Mouse (Mus musculus) MEL (cell line): Measurements from ENCODE around the gene Matn4. TPM values are rescaled to one million over a fixed set of nuclear protein-coding genes. Genes with fewer than 3 reads are reported as not detected.

Experiments
- DNase-seq: peaks from one replicate; pipeline ENCODE4 v3.0.0; 2011; ENCODE audit warnings: low read depth, low spot score
- H3K27ac ChIP-seq: 2 replicates; pipeline ENCODE4 v1.5.1; 2012; ENCODE audit warnings: low read depth, mild to moderate bottlenecking, control low read depth, low read length, moderate library complexity; ENCODE audit not compliant: control insufficient read depth
- H3K27me3 ChIP-seq, 2 experiments: fragments of 150-350 bp in 1 of 2; sonication (generic) in 1 of 2; 2 replicates each; pipeline ENCODE4 v1.6.1; 2012; ENCODE audit warnings: low read length in 2 of 2, mild to moderate bottlenecking in 2 of 2, improper control_type of control experiment in 1 of 2, moderate library complexity in 1 of 2; ENCODE audit not compliant: insufficient read depth in 2 of 2, control insufficient read depth in 1 of 2
- H3K36me3 ChIP-seq, 2 experiments: 2 replicates each; pipeline ENCODE4 v1.6.1; 2012 to 2014; ENCODE audit warnings: low read length in 2 of 2, improper control_type of control experiment in 1 of 2, inconsistent platforms in 1 of 2, mild to moderate bottlenecking in 1 of 2; ENCODE audit not compliant: insufficient read depth in 2 of 2, control insufficient read depth in 1 of 2
- H3K4me1 ChIP-seq, 2 experiments: fragments of 150-350 bp in 1 of 2; sonication (generic) in 1 of 2; 2 replicates each; pipeline ENCODE4 v1.6.1; 2012; ENCODE audit warnings: low read length in 2 of 2, improper control_type of control experiment in 1 of 2, mild to moderate bottlenecking in 1 of 2; ENCODE audit not compliant: insufficient read depth in 2 of 2, control insufficient read depth in 1 of 2
- H3K4me3 ChIP-seq, 2 experiments: fragments of 150-350 bp in 1 of 2; sonication (generic) in 1 of 2; 2 replicates each; pipeline ENCODE4 v1.5.1; 2012; ENCODE audit warnings: low read depth in 2 of 2, low read length in 2 of 2, mild to moderate bottlenecking in 2 of 2, moderate library complexity in 2 of 2, control low read depth in 1 of 2, improper control_type of control experiment in 1 of 2; ENCODE audit not compliant: control insufficient read depth in 1 of 2, insufficient read depth in 1 of 2
- H3K79me2 ChIP-seq: 2 replicates; pipeline ENCODE4 v1.6.1; 2012; ENCODE audit warnings: mild to moderate bottlenecking, low read length, moderate library complexity; ENCODE audit not compliant: control insufficient read depth, poor library complexity, insufficient read depth
- H3K9ac ChIP-seq: 2 replicates; pipeline ENCODE4 v1.6.1; 2012; ENCODE audit warnings: low read depth, mild to moderate bottlenecking, control low read depth, low read length, moderate library complexity; ENCODE audit not compliant: control insufficient read depth, poor library complexity, severe bottlenecking
- H3K9me3 ChIP-seq: fragments of 150-350 bp; sonication (generic); replicated peaks from 2 replicates; pipeline ENCODE4 v1.6.1; 2012; ENCODE audit warnings: mild to moderate bottlenecking, low read length, improper control_type of control experiment, moderate library complexity; ENCODE audit not compliant: insufficient read depth
- ELF1 ChIP-seq: IDR thresholded peaks from 2 replicates; pipeline ENCODE4 v1.6.1; 2014; ENCODE audit warnings: low read depth, mild to moderate bottlenecking, inconsistent platforms, low read length, improper control_type of control experiment, moderate library complexity
- ETS1 ChIP-seq: IDR thresholded peaks from 2 replicates; pipeline ENCODE4 v1.6.1; 2012; ENCODE audit warnings: low read depth, mild to moderate bottlenecking, inconsistent platforms, low read length, improper control_type of control experiment, moderate library complexity
- GATA1 ChIP-seq: IDR thresholded peaks from 2 replicates; pipeline ENCODE4 v1.6.1; 2011; ENCODE audit warnings: low read depth, low read length, improper control_type of control experiment
- HCFC1 ChIP-seq: IDR thresholded peaks from 2 replicates; pipeline ENCODE4 v1.6.1; 2012; ENCODE audit warnings: low read depth, mild to moderate bottlenecking, inconsistent platforms, low read length, improper control_type of control experiment, moderate library complexity
- JUND ChIP-seq: IDR thresholded peaks from 2 replicates; pipeline ENCODE4 v1.6.1; 2011; ENCODE audit warnings: low read depth, mild to moderate bottlenecking, improper control_type of control experiment, low read length
- MAFK ChIP-seq: IDR thresholded peaks from 2 replicates; pipeline ENCODE4 v1.6.1; 2011; ENCODE audit warnings: low read depth, mild to moderate bottlenecking, low read length, improper control_type of control experiment, borderline replicate concordance
- MEF2A ChIP-seq: IDR thresholded peaks from 2 replicates; pipeline ENCODE4 v1.6.1; 2014; ENCODE audit warnings: low read depth, mild to moderate bottlenecking, inconsistent platforms, low read length, improper control_type of control experiment; ENCODE audit not compliant: poor library complexity, insufficient replicate concordance, severe bottlenecking; ENCODE audit errors: extremely low read depth
- MXI1 ChIP-seq: IDR thresholded peaks from 2 replicates; pipeline ENCODE4 v1.6.1; 2011; ENCODE audit warnings: mild to moderate bottlenecking, low read depth, low read length, improper control_type of control experiment
- MYB ChIP-seq: IDR thresholded peaks from 2 replicates; pipeline ENCODE4 v1.6.1; 2011; ENCODE audit warnings: mild to moderate bottlenecking, low read depth, low read length, improper control_type of control experiment
- NELFE ChIP-seq: IDR thresholded peaks from 2 replicates; pipeline ENCODE4 v1.6.1; 2011; ENCODE audit warnings: low read depth, low read length, improper control_type of control experiment
- SIN3A ChIP-seq: IDR thresholded peaks from 2 replicates; pipeline ENCODE4 v1.6.1; 2012; ENCODE audit warnings: low read length, improper control_type of control experiment, inconsistent platforms
- TAL1 ChIP-seq: IDR thresholded peaks from 2 replicates; pipeline ENCODE4 v1.6.1; 2012; ENCODE audit warnings: mild to moderate bottlenecking, inconsistent platforms, low read length, moderate library complexity, mixed read lengths
- UBTF ChIP-seq: IDR thresholded peaks from 2 replicates; pipeline ENCODE4 v1.6.1; 2012; ENCODE audit warnings: low read depth, mild to moderate bottlenecking, inconsistent platforms, low read length, improper control_type of control experiment, moderate library complexity, borderline replicate concordance; ENCODE audit not compliant: insufficient read depth
- ZC3H11A ChIP-seq: IDR thresholded peaks from 2 replicates; pipeline ENCODE4 v1.6.1; 2012; ENCODE audit warnings: low read depth, mild to moderate bottlenecking, inconsistent platforms, low read length, improper control_type of control experiment
- ZKSCAN1 ChIP-seq: IDR thresholded peaks from 2 replicates; pipeline ENCODE4 v1.6.1; 2012; ENCODE audit warnings: low read depth, mild to moderate bottlenecking, inconsistent platforms, low read length, improper control_type of control experiment, moderate library complexity
- ZNF384 ChIP-seq: IDR thresholded peaks from 2 replicates; pipeline ENCODE4 v1.6.1; 2012; ENCODE audit warnings: low read depth, mild to moderate bottlenecking, inconsistent platforms, low read length, improper control_type of control experiment
- polyA plus RNA-seq, 2 experiments: library from polyadenylated mRNA; stranded (reverse) in 1 of 2; unstranded in 1 of 2; fragments of >175 nt in 1 of 2; fragments of >200 nt in 1 of 2; gene quantifications; 2 replicates each; pipeline versions ENCODE4 v1.2.1 to v1.2.4; 2012; ENCODE audit warnings: low replicate concordance in 2 of 2, low read depth in 1 of 2; ENCODE audit not compliant: insufficient read length in 2 of 2, insufficient read depth in 1 of 2, missing spikeins in 1 of 2
- total RNA-seq: library from RNA; depleted of rRNA; stranded (reverse); fragments of 300-350 nt; gene quantifications from 2 replicates; pipeline ENCODE4 v1.2.3, GENCODE M21; 2012

The Matn4 gene
- total and polyA plus RNA-seq, 3 experiments, result not detected

GRCm38 (mm10) chr2:164368620-164369105, 36.3 kb downstream of the Matn4 start:
- Histone ChIP-seq H3K79me2 (no peaks in the 10 kb centered on the region), H3K4me3 (no peak overlapping the region), H3K9me3 (no peaks in the 10 kb centered on the region), H3K9ac (no peak overlapping the region), H3K4me1 (no peaks in the 10 kb centered on the region), H3K27ac (no peak overlapping the region), H3K36me3 (no peaks in the 10 kb centered on the region), H3K27me3 (peaks cover 3% of the 10 kb centered on the region in 2 experiments; a peak in 3 of 4 replicates)
- DNase-seq, result no peak
- TF ChIP-seq NELFE (no peak), MXI1 (no peak), ZNF384 (no peak), MYB (no peak), MAFK (no peak), ELF1 (no peak), TAL1 (no peak), MEF2A (no peak), SIN3A (no peak), HCFC1 (no peak)

- H3K9ac ChIP-seq, result no peak overlapping the region
- H3K36me3 ChIP-seq, result no peaks in the 10 kb centered on the region
- H3K79me2 ChIP-seq, result no peaks in the 10 kb centered on the region
- H3K4me1 ChIP-seq, result no peaks in the 10 kb centered on the region
- DNase-seq, result no peak
- no peaks in the 10 kb centered on the region for H3K9me3 ChIP-seq
- H3K27ac ChIP-seq, result no peak overlapping the region
- TF ChIP-seq NELFE (no peak), GATA1 (no peak), ZC3H11A (no peak), MXI1 (no peak), ETS1 (no peak), JUND (no peak), UBTF (no peak), ZKSCAN1 (no peak)
- peaks cover 1 to 3% of the 10 kb centered on the region in 2 experiments; a peak in 2 of 4 replicates for H3K27me3 ChIP-seq
- H3K4me3 ChIP-seq, result no peak overlapping the region
Observed at GRCm38 (mm10) chr2:164366947-164367346, 38.0 kb downstream of the Matn4 start.
